Mouse (Mus musculus) mouse embryonic stem cell (cell line): ENCODE results near the gene Slc43a3.
"Not testable (repeated sequence)": the region's sequence is repeated elsewhere in the genome, so short reads cannot be mapped to it uniquely, and the experiment has no call there.

Experiments used
- in situ Hi-C, 2 experiments: fragments of 300-500 bp; cut with MboI; formaldehyde crosslinking; loops; 1 replicate in 1 of 2; 3 replicates in 1 of 2; pipeline ENCODE4 v1.14.3; 2019 to 2020; ENCODE audit warnings: low sequenced_read_pairs in 2 of 2, low pct_unique_long_range_greater_than_20kb in 1 of 2, mixed read lengths in 1 of 2; ENCODE audit not compliant: unreplicated experiment in 1 of 2

Slc43a3 gene

GRCm38 (mm10) chr2:84936474-84937429 lies at the start of gene Slc43a3:
Slc43a3 (plus strand) TSS chr2:84936579.
- in situ Hi-C loops, result no loop called here

GRCm38 (mm10) chr2:84886821-84887281 lies 49.5 kb upstream of the Slc43a3 start:
- in situ Hi-C loops, result no loop called here

- in situ Hi-C loops, result no loop called here
Observed at GRCm38 (mm10) chr2:84887411-84888271, 48.7 kb upstream of the Slc43a3 start.

GRCm38 (mm10) chr2:84888657-84889315 lies 47.6 kb upstream of the Slc43a3 start:
- in situ Hi-C loops, result no loop called here

GRCm38 (mm10) chr2:84889316-84890044 lies 46.9 kb upstream of the Slc43a3 start:
- in situ Hi-C loops, result no loop called here

GRCm38 (mm10) chr2:84890045-84890340 lies 46.4 kb upstream of the Slc43a3 start:
- in situ Hi-C loops, result no loop called here

GRCm38 (mm10) chr2:84893359-84893758 lies 43.0 kb upstream of the Slc43a3 start:
- in situ Hi-C loops, result no loop called here

GRCm38 (mm10) chr2:84895495-84896198 lies 40.7 kb upstream of the Slc43a3 start:
- in situ Hi-C loops, result no loop called here

- in situ Hi-C loops, result not testable (repeated sequence)
Observed at GRCm38 (mm10) chr2:84896686-84897085, 39.7 kb upstream of the Slc43a3 start.

GRCm38 (mm10) chr2:84912722-84913121 lies 23.7 kb upstream of the Slc43a3 start:
- in situ Hi-C loops, result no loop called here

- in situ Hi-C loops, result no loop called here
Observed at GRCm38 (mm10) chr2:84913881-84914280, 22.5 kb upstream of the Slc43a3 start.

GRCm38 (mm10) chr2:84915330-84915729 lies 21.0 kb upstream of the Slc43a3 start:
- in situ Hi-C loops, result no loop called here

GRCm38 (mm10) chr2:84916548-84917320 lies 19.6 kb upstream of the Slc43a3 start:
- in situ Hi-C loops, result no loop called here

GRCm38 (mm10) chr2:84918188-84918587 lies 18.2 kb upstream of the Slc43a3 start:
- in situ Hi-C loops, result no loop called here

- in situ Hi-C loops, result no loop called here
Observed at GRCm38 (mm10) chr2:84919601-84920108, 16.7 kb upstream of the Slc43a3 start.

- in situ Hi-C loops, result no loop called here
Observed at GRCm38 (mm10) chr2:84930186-84930585, 6.2 kb upstream of the Slc43a3 start.
